13 mouse cellular contexts compared by ENCODE assay signal in genomic region chr16:23505904-23506687, GRCm38 (mm10). TPM values are rescaled to one million over a fixed set of nuclear protein-coding genes. Genes with fewer than 3 reads are reported as not detected.
A peak's percentile ranks its signal among the peaks of the same experiment; 100 is the strongest.
DNase-seq lines count a peak whose midpoint lies in the region; ATAC-seq and TF ChIP-seq lines count a peak whose summit lies in the region.
"Had no signal": no experiment of that assay in that cellular context is flagged by ENCODE, and none has a peak within 500 bp of the region (broad histone marks: within the 10 kb centered on the region; RNA-seq: fewer than 3 reads in every experiment).

No protein-coding gene starts in this region.

- peaks cover 24% of the 10 kb centered on the region; the same call in 1 of the 2 replicates for H3K79me2 ChIP-seq in liver, adult 2 months (ENCODE audit: control insufficient read depth, insufficient read depth, low read length)

- peaks cover 10% of the 10 kb centered on the region for H3K27me3 ChIP-seq in heart, embryonic 11.5 days (ENCODE audit: control insufficient read depth, insufficient read depth, low read length)
- no peaks in the 10 kb centered on the region for H3K27me3 ChIP-seq in liver, adult 2 months (ENCODE audit: control insufficient read depth, insufficient read depth, low read length)
- H3K27me3 ChIP-seq in neural tube, embryonic 15.5 days (replicated peaks), result no peaks in the 10 kb centered on the region

- TF ChIP-seq POLR2A in liver, adult 2 months (IDR thresholded peaks at IDR 0.05; ENCODE audit: extremely low read depth, insufficient read depth, low read length), result no peak

- 0 out of 2 replicates have a peak overlapping the region, but pooled peaks have one; percentile 24 for H3K27ac ChIP-seq in heart, embryonic 11.5 days (ENCODE audit: low read depth, low read length)
- peak overlapping the region; percentile 77 for H3K27ac ChIP-seq in liver, adult 2 months (replicated peaks; ENCODE audit: insufficient read depth, low read depth, low read length)
- 0 out of 2 replicates have a peak overlapping the region, but pooled peaks have one; percentile 24 for H3K27ac ChIP-seq in neural tube, embryonic 15.5 days (replicated peaks)

- ATAC-seq in heart, embryonic 11.5 days (replicated peaks; ENCODE audit: insufficient number of reproducible peaks, low FRiP score, low TSS enrichment), result peak; percentile 52; the same call in 1 of the 2 replicates
- ATAC-seq in neural tube, embryonic 15.5 days (ENCODE audit: low FRiP score), result no peak

- no peaks in the 10 kb centered on the region for H3K9me3 ChIP-seq in heart, embryonic 11.5 days (replicated peaks; ENCODE audit: control insufficient read depth, low read length)
- no peaks in the 10 kb centered on the region for H3K9me3 ChIP-seq in neural tube, embryonic 15.5 days (replicated peaks)

- H3K4me1 ChIP-seq in heart, embryonic 11.5 days (ENCODE audit: control insufficient read depth, insufficient read depth, low read length), result peaks cover 16% of the 10 kb centered on the region
- H3K4me1 ChIP-seq in liver, adult 2 months (ENCODE audit: control insufficient read depth, insufficient read depth, low read length), result peaks cover 45% of the 10 kb centered on the region
- H3K4me1 ChIP-seq in neural tube, embryonic 15.5 days, result peaks cover 15% of the 10 kb centered on the region

- no peaks in the 10 kb centered on the region for H3K36me3 ChIP-seq in heart, embryonic 11.5 days (ENCODE audit: control insufficient read depth, insufficient read depth, low read length)
- peaks cover 34% of the 10 kb centered on the region for H3K36me3 ChIP-seq in liver, adult 2 months (ENCODE audit: control insufficient read depth, insufficient read depth, low read length)
- no peaks in the 10 kb centered on the region for H3K36me3 ChIP-seq in neural tube, embryonic 15.5 days

- DNase-seq in heart, postnatal 25 days (ENCODE audit: low spot score), result no peak
- DNase-seq in right cerebral cortex, adult 18-20 months, result peak; percentile 24
- no peak for DNase-seq in right cerebral cortex, adult 2 months (ENCODE audit: low spot score in 2 of 2)
- peak; percentile 71 for DNase-seq in liver, adult 2 months (ENCODE audit: extremely low read depth, low read depth, low spot score)
- no peak for DNase-seq in thymus, postnatal 0 days (ENCODE audit: low spot score)
- no peak for DNase-seq in right cerebral cortex, postnatal 14 days
- DNase-seq: adrenal gland, adult 2 months; cerebellum, postnatal 10 days; heart, postnatal 14 days; lung, adult 18-20 months had no signal

- no peak overlapping the region for H3K9ac ChIP-seq in heart, embryonic 11.5 days (ENCODE audit: low read depth, low read length)
- H3K9ac ChIP-seq in liver, adult 2 months (ENCODE audit: low read depth, low read length), result 0 out of 2 replicates have a peak overlapping the region, but pooled peaks have one; percentile 5
- H3K9ac ChIP-seq in neural tube, embryonic 15.5 days (replicated peaks), result no peak overlapping the region

- H3K4me2 ChIP-seq in heart, embryonic 11.5 days, result no peak overlapping the region
- no peak overlapping the region for H3K4me2 ChIP-seq in neural tube, embryonic 15.5 days

- no peak for TF ChIP-seq CTCF in liver, adult 2 months (IDR thresholded peaks at IDR 0.05; ENCODE audit: low read depth, low read length)

- intact Hi-C loops in heart, postnatal 25 days (cut with DNase I), result no loop called here

- no peak overlapping the region for H3K4me3 ChIP-seq in heart, embryonic 11.5 days (ENCODE audit: low read depth, low read length)
- H3K4me3 ChIP-seq in liver, adult 2 months (ENCODE audit: insufficient read depth, low read depth, low read length), result no peak overlapping the region
- no peak overlapping the region for H3K4me3 ChIP-seq in neural tube, embryonic 15.5 days (replicated peaks)
- H3K4me3 ChIP-seq: erythroblast, embryonic 14.5 days had no signal

- 30% methylated on average over 11 of the region's 11 CpGs for WGBS in heart, embryonic 11.5 days (ENCODE audit: insufficient replicate concordance)
- 16% methylated on average over 11 of the region's 11 CpGs for WGBS in liver, adult 2 months
- 60% methylated on average over 11 of the region's 11 CpGs for WGBS in neural tube, embryonic 15.5 days

RNA-seq across cellular contexts. Expression of gene Rtp4, which starts 14.0 kb away (rescaled TPM):
- 2.8 and 3.9 TPM in 2 replicates for polyA plus RNA-seq in heart, embryonic 11.5 days (2014; fragmentation: Nextera tagmentation; extraction: Ambion mirVana)
- total RNA-seq in heart, postnatal 25 days (2021), result 1 to 10 TPM; 4.9 to 6.2 TPM
- 11.3 and 16.9 TPM in 2 replicates for total RNA-seq in liver, adult 2 months (2014; rRNA removed)
- polyA plus RNA-seq in liver, adult 2 months (2012; rRNA removed), result 14.2 and 25.2 TPM in 2 replicates
- 5.2 and 10.5 TPM in 2 replicates for polyA plus RNA-seq in neural tube, embryonic 15.5 days (2015; fragmentation: Nextera tagmentation; extraction: Ambion mirVana)
- 69.8 and 76.3 TPM in 2 replicates for polyA plus RNA-seq in thymus, postnatal 0 days (2015; fragmentation: Nextera tagmentation; extraction: Ambion mirVana)

RNA-seq across cellular contexts. Expression of gene Masp1, which starts 14.5 kb away (rescaled TPM):
- polyA plus RNA-seq in heart, embryonic 11.5 days (2014; fragmentation: Nextera tagmentation; extraction: Ambion mirVana), result 10.2 and 13.6 TPM in 2 replicates
- 10 to 100 TPM; 17.5 to 22.0 TPM for total RNA-seq in heart, postnatal 25 days (2021)
- 71.1 and 83.3 TPM in 2 replicates for total RNA-seq in liver, adult 2 months (2014; rRNA removed)
- polyA plus RNA-seq in liver, adult 2 months (2012; rRNA removed), result 53.7 and 61.3 TPM in 2 replicates
- polyA plus RNA-seq in neural tube, embryonic 15.5 days (2015; fragmentation: Nextera tagmentation; extraction: Ambion mirVana), result 23.0 and 25.6 TPM in 2 replicates
- polyA plus RNA-seq in thymus, postnatal 0 days (2015; fragmentation: Nextera tagmentation; extraction: Ambion mirVana), result 0.17 and 0.26 TPM in 2 replicates
- polyA plus RNA-seq: erythroblast, embryonic 14.5 days had no signal

Comparison
In these comparisons a context has a peak if more than half of its experiments do, and no peak if none do; other contexts are left out.
1. DNase-seq: peak in right cerebral cortex, adult 18-20 months (single experiment) and liver, adult 2 months (single experiment); none in heart, postnatal 25 days (single experiment), right cerebral cortex, adult 2 months (0 of 2), thymus, postnatal 0 days (single experiment) and right cerebral cortex, postnatal 14 days (single experiment).
2. H3K27ac ChIP-seq: peak in every context shown above with its lines; median percentile 77 in liver, adult 2 months; 24 in heart, embryonic 11.5 days; 24 in neural tube, embryonic 15.5 days.